Mouse (Mus musculus) E14TG2a.4 (cell line): ENCODE measurements around the gene Sh3glb1.

Experiments used
- CTCF ChIP-seq: conservative IDR thresholded peaks from 2 replicates; pipeline ENCODE4 v1.5.1; 2014; ENCODE audit warnings: low read length
- NANOG ChIP-seq: IDR thresholded peaks from 2 replicates; pipeline ENCODE4 v1.6.1; 2014; ENCODE audit warnings: borderline replicate concordance, low read length, mixed read lengths

DNA sequence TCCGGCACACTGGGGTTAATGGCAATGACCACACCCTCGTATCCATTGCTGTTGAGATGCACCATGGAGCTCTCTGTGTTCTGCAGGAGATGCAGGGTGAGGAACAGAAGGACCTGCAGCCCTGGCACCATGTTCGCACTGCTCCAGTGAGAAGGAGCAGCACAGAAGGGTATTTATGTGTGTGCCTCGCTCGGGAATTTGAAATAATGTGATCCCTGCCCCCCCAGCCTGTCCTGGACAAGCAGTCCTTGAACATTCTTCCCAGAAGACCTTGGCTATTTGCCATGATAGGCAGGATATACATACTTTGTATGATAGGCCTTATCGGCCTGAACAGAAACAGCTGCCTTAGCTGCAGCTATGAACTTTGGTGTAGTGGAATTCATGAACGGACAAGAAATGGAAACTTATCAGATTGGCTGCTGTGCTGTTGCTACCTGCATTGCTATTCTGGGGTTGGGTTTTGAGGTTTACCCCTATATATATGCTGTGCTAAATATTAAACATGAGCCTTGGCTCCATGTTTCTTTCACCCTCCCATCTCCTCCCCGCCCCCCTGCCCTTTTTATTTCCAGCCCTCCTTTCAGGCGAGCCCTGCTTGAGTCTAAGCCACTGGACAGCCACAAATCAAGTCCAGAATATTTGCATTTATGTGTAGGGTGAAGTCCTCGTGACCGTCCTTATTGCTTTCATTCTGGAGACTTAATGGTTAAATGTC is 40.6 kb upstream of the Sh3glb1 start, which contains the start of gene Clca3a1:
- no peak for TF ChIP-seq CTCF
- TF ChIP-seq NANOG: no peak
